Mouse (Mus musculus) CH12.LX (cell line): ENCODE results near the gene Dctn3. TPM values are rescaled to one million over a fixed set of nuclear protein-coding genes. Genes with fewer than 3 reads are reported as not detected.

Experiments
- DNase-seq: peaks from one replicate; pipeline ENCODE4 v3.0.0-alpha.2; 2013; ENCODE audit errors: extremely low read depth
- H3K27ac ChIP-seq: 2 replicates; pipeline ENCODE4 v1.5.1; 2012; ENCODE audit warnings: low read depth, mild to moderate bottlenecking, control low read depth, moderate library complexity; ENCODE audit not compliant: insufficient read depth
- H3K27me3 ChIP-seq: replicated peaks from 2 replicates; pipeline ENCODE3; 2012; ENCODE audit warnings: inconsistent platforms
- H3K36me3 ChIP-seq, 2 experiments: replicated peaks in 1 of 2; 2 replicates each; pipeline versions ENCODE3 to v1.6.1; 2012; ENCODE audit warnings: inconsistent platforms in 1 of 2, low read length in 1 of 2, mild to moderate bottlenecking in 1 of 2, mixed read lengths in 1 of 2, moderate library complexity in 1 of 2; ENCODE audit not compliant: control insufficient read depth in 1 of 2, insufficient read depth in 1 of 2
- H3K4me1 ChIP-seq, 2 experiments: 2 replicates each; pipeline ENCODE4 v1.6.1; 2012; ENCODE audit warnings: inconsistent platforms in 1 of 2, moderate library complexity in 1 of 2; ENCODE audit not compliant: insufficient read depth in 2 of 2, control insufficient read depth in 1 of 2
- H3K4me2 ChIP-seq: 2 replicates; pipeline ENCODE4 v1.6.1; 2012; ENCODE audit warnings: low read depth, mild to moderate bottlenecking, control low read depth; ENCODE audit not compliant: poor library complexity, insufficient read depth, severe bottlenecking
- H3K4me3 ChIP-seq, 3 experiments: fragments of 150-350 bp in 1 of 3; sonication (generic) in 1 of 3; replicated peaks in 1 of 3; 2 replicates each; pipeline versions ENCODE3 to v1.5.1; 2011 to 2012; ENCODE audit warnings: low read depth in 2 of 3, low read length in 2 of 3, mild to moderate bottlenecking in 2 of 3, moderate library complexity in 2 of 3, control low read depth in 1 of 3, improper control_type of control experiment in 1 of 3, inconsistent platforms in 1 of 3, mixed read lengths in 1 of 3; ENCODE audit not compliant: poor library complexity in 1 of 3
- H3K79me2 ChIP-seq: replicated peaks from 2 replicates; pipeline ENCODE4 v1.6.1; 2012; ENCODE audit warnings: mild to moderate bottlenecking, moderate library complexity; ENCODE audit not compliant: control insufficient read depth, poor library complexity, insufficient read depth, severe bottlenecking; ENCODE audit errors: extremely low read depth
- H3K9ac ChIP-seq: 2 replicates; pipeline ENCODE4 v1.6.1; 2012; ENCODE audit warnings: low read depth, mild to moderate bottlenecking, control low read depth, moderate library complexity; ENCODE audit not compliant: insufficient read depth
- H3K9me3 ChIP-seq: replicated peaks from 2 replicates; pipeline ENCODE3; 2012; ENCODE audit warnings: low read length, inconsistent platforms, mixed read lengths
- BHLHE40 ChIP-seq: IDR thresholded peaks from 2 replicates; pipeline ENCODE4 v1.6.1; 2011; ENCODE audit warnings: mild to moderate bottlenecking, low read depth, low read length, improper control_type of control experiment
- CHD1 ChIP-seq: IDR thresholded peaks from 2 replicates; pipeline ENCODE4 v1.6.1; 2012; ENCODE audit warnings: low read depth, low read length, improper control_type of control experiment, inconsistent platforms
- ELF1 ChIP-seq: IDR thresholded peaks from 2 replicates; pipeline ENCODE4 v1.6.1; 2014; ENCODE audit warnings: low read depth, mild to moderate bottlenecking, inconsistent platforms, low read length, improper control_type of control experiment
- EP300 ChIP-seq: IDR thresholded peaks from 2 replicates; pipeline ENCODE4 v1.6.1; 2011; ENCODE audit warnings: low read length, improper control_type of control experiment
- ETS1 ChIP-seq: conservative IDR thresholded peaks from 2 replicates; pipeline ENCODE4 v1.6.1; 2012; ENCODE audit warnings: low read depth, mild to moderate bottlenecking, inconsistent platforms, low read length, improper control_type of control experiment, moderate library complexity
- JUND ChIP-seq: conservative IDR thresholded peaks from 2 replicates; pipeline ENCODE4 v1.6.1; 2011; ENCODE audit warnings: low read depth, low read length, improper control_type of control experiment
- KAT2A ChIP-seq: IDR thresholded peaks from 2 replicates; pipeline ENCODE4 v1.6.1; 2012; ENCODE audit warnings: low read length, improper control_type of control experiment, inconsistent platforms; ENCODE audit not compliant: insufficient replicate concordance
- MAFK ChIP-seq: IDR thresholded peaks from 2 replicates; pipeline ENCODE4 v1.6.1; 2011; ENCODE audit warnings: low read length, improper control_type of control experiment; ENCODE audit not compliant: insufficient replicate concordance
- MAX ChIP-seq: IDR thresholded peaks from 2 replicates; pipeline ENCODE4 v1.6.1; 2011; ENCODE audit warnings: low read length, improper control_type of control experiment
- MXI1 ChIP-seq: IDR thresholded peaks from 2 replicates; pipeline ENCODE4 v1.6.1; 2011; ENCODE audit warnings: mild to moderate bottlenecking, low read depth, low read length, improper control_type of control experiment
- NRF1 ChIP-seq: IDR thresholded peaks from 2 replicates; pipeline ENCODE4 v1.6.1; 2014; ENCODE audit warnings: low read depth, mild to moderate bottlenecking, inconsistent platforms, low read length, improper control_type of control experiment, moderate library complexity
- POLR2AphosphoS2 ChIP-seq: IDR thresholded peaks from 2 replicates; pipeline ENCODE4 v1.6.1; 2011; ENCODE audit warnings: low read depth, low read length, improper control_type of control experiment
- RAD21 ChIP-seq: IDR thresholded peaks from 2 replicates; pipeline ENCODE4 v1.6.1; 2011; ENCODE audit warnings: low read depth, mild to moderate bottlenecking, low read length, improper control_type of control experiment, moderate library complexity
- SIN3A ChIP-seq: IDR thresholded peaks from 2 replicates; pipeline ENCODE4 v1.6.1; 2012; ENCODE audit warnings: low read length, improper control_type of control experiment, inconsistent platforms
- SMC3 ChIP-seq: IDR thresholded peaks from 2 replicates; pipeline ENCODE4 v1.6.1; 2011; ENCODE audit warnings: low read depth, low read length, improper control_type of control experiment
- TCF12 ChIP-seq: IDR thresholded peaks from 2 replicates; pipeline ENCODE4 v1.6.1; 2014; ENCODE audit warnings: low read depth, mild to moderate bottlenecking, inconsistent platforms, low read length, improper control_type of control experiment
- UBTF ChIP-seq: IDR thresholded peaks from 2 replicates; pipeline ENCODE4 v1.6.1; 2012; ENCODE audit warnings: low read depth, mild to moderate bottlenecking, inconsistent platforms, low read length, improper control_type of control experiment, moderate library complexity
- USF2 ChIP-seq: conservative IDR thresholded peaks from 2 replicates; pipeline ENCODE4 v1.6.1; 2011; ENCODE audit warnings: low read depth, low read length, improper control_type of control experiment
- ZNF384 ChIP-seq: IDR thresholded peaks from 2 replicates; pipeline ENCODE4 v1.6.1; 2012; ENCODE audit warnings: low read depth, low read length, improper control_type of control experiment, inconsistent platforms
- dilution Hi-C: fragments of 300-500 bp; cut with MboI; formaldehyde crosslinking; loops from 2 replicates; pipeline ENCODE4 v1.14.3; 2020; ENCODE audit warnings: low sequenced_read_pairs; ENCODE audit not compliant: extremely low pct_unique_long_range_greater_than_20kb, extremely low pct_ligation_motif_present
- in situ Hi-C: fragments of 300-500 bp; cut with MboI; formaldehyde crosslinking; loops from 3 replicates; pipeline ENCODE4 v1.14.3; 2019; ENCODE audit warnings: low sequenced_read_pairs, low pct_ligation_motif_present, low pct_unique_long_range_greater_than_20kb, mixed read lengths
- polyA plus RNA-seq: library from polyadenylated mRNA; unstranded; fragments of >175 nt; gene quantifications from 2 replicates; pipeline ENCODE4 v1.2.1, GENCODE M21; 2012; ENCODE audit warnings: low read depth; ENCODE audit not compliant: insufficient read length
- total RNA-seq, 2 experiments: library from RNA; depleted of rRNA; stranded (reverse); fragments of 300-350 nt in 1 of 2; fragments of >200 nt in 1 of 2; gene quantifications; 2 replicates each; pipeline ENCODE4 v1.2.3; 2012 to 2014

Gene Dctn3
- total and polyA plus RNA-seq, 3 experiments, result 90.5 to 133 (median 112) TPM

- H3K9ac ChIP-seq, result no peak overlapping the region
- H3K4me2 ChIP-seq, result no peak overlapping the region
- H3K4me3 ChIP-seq, result no peak overlapping the region
- in situ Hi-C loops, result no loop called here
- peaks cover 9% of the 10 kb centered on the region for H3K9me3 ChIP-seq
- DNase-seq, result no peak
- peaks cover 25% of the 10 kb centered on the region for H3K27me3 ChIP-seq
- H3K27ac ChIP-seq, result no peak overlapping the region
- peaks cover 13 to 19% of the 10 kb centered on the region in 2 experiments for H3K36me3 ChIP-seq
- H3K79me2 ChIP-seq, result 0 out of 2 replicates have a peak, but pooled peaks cover 8% of the 10 kb centered on the region
- TF ChIP-seq MAFK, result no peak
- TF ChIP-seq BHLHE40, result no peak
- no peak for TF ChIP-seq MAX
- no peak for TF ChIP-seq SMC3
- no peak for TF ChIP-seq USF2
- no peak for TF ChIP-seq UBTF
- no peak for TF ChIP-seq RAD21
- TF ChIP-seq KAT2A, result no peak
- TF ChIP-seq JUND, result no peak
- no peak for TF ChIP-seq NRF1
- TF ChIP-seq ETS1, result no peak
- TF ChIP-seq TCF12, result no peak
- no peak for TF ChIP-seq ELF1
- no peak for TF ChIP-seq CHD1
- no peak for TF ChIP-seq EP300
- TF ChIP-seq POLR2AphosphoS2, result no peak
- TF ChIP-seq ZNF384, result no peak
- TF ChIP-seq SIN3A, result no peak
- dilution Hi-C loops, result no loop called here
- peaks cover 8 to 15% of the 10 kb centered on the region in 2 experiments; a peak in 3 of 4 replicates for H3K4me1 ChIP-seq
Measured at GRCm38 (mm10) chr4:41739260-41739659, 16.3 kb upstream of the Dctn3 start.

GRCm38 (mm10) chr4:41738256-41738603 is 15.3 kb upstream of the Dctn3 start:
- Histone ChIP-seq H3K27ac (no peak overlapping the region), H3K4me2 (no peak overlapping the region), H3K4me3 (no peak overlapping the region), H3K9me3 (peaks cover 5% of the 10 kb centered on the region), H3K79me2 (0 out of 2 replicates have a peak, but pooled peaks cover 8% of the 10 kb centered on the region), H3K9ac (no peak overlapping the region), H3K27me3 (peaks cover 26% of the 10 kb centered on the region), H3K4me1 (peaks cover 8 to 15% of the 10 kb centered on the region in 2 experiments; a peak in 3 of 4 replicates), H3K36me3 (peaks cover 13 to 19% of the 10 kb centered on the region in 2 experiments)
- DNase-seq, result no peak
- dilution Hi-C loops, result no loop called here
- no peak for TF ChIP-seq KAT2A
- no peak for TF ChIP-seq MAFK
- no peak for TF ChIP-seq MXI1
- no peak for TF ChIP-seq SIN3A
- in situ Hi-C loops, result no loop called here
